Mouse (Mus musculus) liver, embryonic 14.5 days (tissue): Measurements from ENCODE around the gene Ppl.

Experiments
- CTCF ChIP-seq: IDR thresholded peaks from 2 replicates; pipeline ENCODE4 v1.5.1; 2016; ENCODE audit warnings: antibody characterized with exemption, low read depth, control low read depth
- EP300 ChIP-seq: IDR thresholded peaks from 2 replicates; pipeline ENCODE4 v1.6.1; 2016; ENCODE audit warnings: antibody characterized with exemption, low read depth

GRCm38 (mm10) chr16:5164327-5164726, 32.1 kb upstream of the Ppl start:
- TF ChIP-seq CTCF (no peak), EP300 (no peak)
